Mouse (Mus musculus): ENCODE measurements around the gene Synj2. TPM values are rescaled to one million over a fixed set of nuclear protein-coding genes. Genes with fewer than 3 reads are reported as not detected.

Synj2 gene
- polyA plus RNA-seq, 1 experiment from 2014 or later = 3.2 TPM

- no peaks in the 10 kb centered on the region for H3K36me3 ChIP-seq (ENCODE audit: control insufficient read depth, insufficient read depth, low read length)
- peaks cover 39% of the 10 kb centered on the region for H3K4me1 ChIP-seq (replicated peaks; ENCODE audit: control insufficient read depth, insufficient read depth, low read length)
- H3K27ac ChIP-seq (ENCODE audit: low read length) = peak overlapping the region; percentile 68
- whole genome bisulfite sequencing = 43% methylated on average over 20 of the region's 20 CpGs
- H3K27me3 ChIP-seq (ENCODE audit: control insufficient read depth, insufficient read depth, low read depth, low read length) = no peaks in the 10 kb centered on the region
- H3K4me3 ChIP-seq (ENCODE audit: low read length) = peak overlapping the region; percentile 2; the same call in 1 of the 2 replicates
- peak overlapping the region; percentile 43; the same call in 1 of the 2 replicates for H3K9ac ChIP-seq (ENCODE audit: low read length)
- ATAC-seq (ENCODE audit: low read depth) = peak; percentile 32; the same call in 1 of the 2 replicates
- no peaks in the 10 kb centered on the region for H3K9me3 ChIP-seq (ENCODE audit: control insufficient read depth, low read length)
- H3K4me2 ChIP-seq (ENCODE audit: low read depth, low read length) = peak overlapping the region; percentile 49
Measured at GRCm38 (mm10) chr17:5976221-5977055, 35.4 kb downstream of the Synj2 start.

GRCm38 (mm10) chr17:5977056-5977920, 36.2 kb downstream of the Synj2 start:
- ATAC-seq (ENCODE audit: low read depth) = peak; percentile 27
- Histone ChIP-seq H3K4me1 (replicated peaks; ENCODE audit: control insufficient read depth, insufficient read depth, low read length) (peaks cover 39% of the 10 kb centered on the region), H3K27ac (ENCODE audit: low read length) (peak overlapping the region; percentile 68), H3K9ac (ENCODE audit: low read length) (no peak overlapping the region), H3K4me2 (ENCODE audit: low read depth, low read length) (peak overlapping the region; percentile 49), H3K27me3 (ENCODE audit: control insufficient read depth, insufficient read depth, low read depth, low read length) (no peaks in the 10 kb centered on the region), H3K4me3 (ENCODE audit: low read length) (peak overlapping the region; percentile 2; the same call in 1 of the 2 replicates), H3K36me3 (ENCODE audit: control insufficient read depth, insufficient read depth, low read length) (no peaks in the 10 kb centered on the region), H3K9me3 (ENCODE audit: control insufficient read depth, low read length) (no peaks in the 10 kb centered on the region)
- 50% methylated on average over 16 of the region's 16 CpGs for WGBS

- Histone ChIP-seq H3K9me3 (ENCODE audit: control insufficient read depth, low read length) (no peaks in the 10 kb centered on the region), H3K4me2 (ENCODE audit: low read depth, low read length) (no peak overlapping the region), H3K4me1 (replicated peaks; ENCODE audit: control insufficient read depth, insufficient read depth, low read length) (peaks cover 39% of the 10 kb centered on the region), H3K27me3 (ENCODE audit: control insufficient read depth, insufficient read depth, low read depth, low read length) (no peaks in the 10 kb centered on the region), H3K4me3 (ENCODE audit: low read length) (no peak overlapping the region), H3K9ac (ENCODE audit: low read length) (peak overlapping the region; percentile 13; the same call in 1 of the 2 replicates), H3K36me3 (ENCODE audit: control insufficient read depth, insufficient read depth, low read length) (no peaks in the 10 kb centered on the region), H3K27ac (ENCODE audit: low read length) (peak overlapping the region; percentile 1)
- 62% methylated on average over 8 of the region's 8 CpGs for WGBS
- ATAC-seq (ENCODE audit: low read depth) = no peak
Measured at GRCm38 (mm10) chr17:5977921-5978504, 36.9 kb downstream of the Synj2 start.

GRCm38 (mm10) chr17:5978505-5979077, 37.5 kb downstream of the Synj2 start:
- Histone ChIP-seq H3K4me1 (replicated peaks; ENCODE audit: control insufficient read depth, insufficient read depth, low read length) (peaks cover 39% of the 10 kb centered on the region), H3K4me2 (ENCODE audit: low read depth, low read length) (no peak overlapping the region), H3K9ac (ENCODE audit: low read length) (peak overlapping the region; percentile 13; the same call in 1 of the 2 replicates), H3K9me3 (ENCODE audit: control insufficient read depth, low read length) (no peaks in the 10 kb centered on the region), H3K27me3 (ENCODE audit: control insufficient read depth, insufficient read depth, low read depth, low read length) (no peaks in the 10 kb centered on the region), H3K27ac (ENCODE audit: low read length) (peak overlapping the region; percentile 1), H3K36me3 (ENCODE audit: control insufficient read depth, insufficient read depth, low read length) (no peaks in the 10 kb centered on the region), H3K4me3 (ENCODE audit: low read length) (no peak overlapping the region)
- ATAC-seq (ENCODE audit: low read depth) = no peak
- 46% methylated on average over 10 of the region's 10 CpGs for WGBS

GRCm38 (mm10) chr17:5980860-5981259, 39.8 kb downstream of the Synj2 start:
- Histone ChIP-seq H3K9me3 (ENCODE audit: control insufficient read depth, low read length) (no peaks in the 10 kb centered on the region), H3K4me1 (replicated peaks; ENCODE audit: control insufficient read depth, insufficient read depth, low read length) (peaks cover 30% of the 10 kb centered on the region), H3K9ac (ENCODE audit: low read length) (no peak overlapping the region), H3K4me3 (ENCODE audit: low read length) (no peak overlapping the region), H3K4me2 (ENCODE audit: low read depth, low read length) (no peak overlapping the region), H3K27me3 (ENCODE audit: control insufficient read depth, insufficient read depth, low read depth, low read length) (no peaks in the 10 kb centered on the region), H3K36me3 (ENCODE audit: control insufficient read depth, insufficient read depth, low read length) (no peaks in the 10 kb centered on the region), H3K27ac (ENCODE audit: low read length) (no peak overlapping the region)
- no peak for ATAC-seq (ENCODE audit: low read depth)
- 34% methylated on average over 6 of the region's 6 CpGs for WGBS

- Histone ChIP-seq H3K9me3 (ENCODE audit: control insufficient read depth, low read length) (no peaks in the 10 kb centered on the region), H3K36me3 (ENCODE audit: control insufficient read depth, insufficient read depth, low read length) (no peaks in the 10 kb centered on the region), H3K4me3 (ENCODE audit: low read length) (no peak overlapping the region), H3K27ac (ENCODE audit: low read length) (no peak overlapping the region), H3K9ac (ENCODE audit: low read length) (no peak overlapping the region), H3K4me1 (replicated peaks; ENCODE audit: control insufficient read depth, insufficient read depth, low read length) (peaks cover 17% of the 10 kb centered on the region), H3K27me3 (ENCODE audit: control insufficient read depth, insufficient read depth, low read depth, low read length) (no peaks in the 10 kb centered on the region), H3K4me2 (ENCODE audit: low read depth, low read length) (no peak overlapping the region)
- ATAC-seq (ENCODE audit: low read depth) = no peak
- WGBS = 84% methylated on average over 6 of the region's 6 CpGs
Measured at GRCm38 (mm10) chr17:5983150-5983549, 42.1 kb downstream of the Synj2 start.

GRCm38 (mm10) chr17:5983901-5984300, 42.8 kb downstream of the Synj2 start:
- Histone ChIP-seq H3K4me1 (replicated peaks; ENCODE audit: control insufficient read depth, insufficient read depth, low read length) (peaks cover 9% of the 10 kb centered on the region; the same call in 1 of the 2 replicates), H3K4me3 (ENCODE audit: low read length) (no peak overlapping the region), H3K36me3 (ENCODE audit: control insufficient read depth, insufficient read depth, low read length) (no peaks in the 10 kb centered on the region), H3K4me2 (ENCODE audit: low read depth, low read length) (no peak overlapping the region), H3K9me3 (ENCODE audit: control insufficient read depth, low read length) (no peaks in the 10 kb centered on the region), H3K27me3 (ENCODE audit: control insufficient read depth, insufficient read depth, low read depth, low read length) (no peaks in the 10 kb centered on the region), H3K9ac (ENCODE audit: low read length) (no peak overlapping the region), H3K27ac (ENCODE audit: low read length) (no peak overlapping the region)
- no peak for ATAC-seq (ENCODE audit: low read depth)
- WGBS = 83% methylated on average over 6 of the region's 6 CpGs

GRCm38 (mm10) chr17:5984700-5985231, 43.7 kb downstream of the Synj2 start:
- Histone ChIP-seq H3K9ac (ENCODE audit: low read length) (no peak overlapping the region), H3K4me2 (ENCODE audit: low read depth, low read length) (no peak overlapping the region), H3K4me1 (replicated peaks; ENCODE audit: control insufficient read depth, insufficient read depth, low read length) (peaks cover 8% of the 10 kb centered on the region; the same call in 1 of the 2 replicates), H3K27ac (ENCODE audit: low read length) (no peak overlapping the region), H3K27me3 (ENCODE audit: control insufficient read depth, insufficient read depth, low read depth, low read length) (no peaks in the 10 kb centered on the region), H3K36me3 (ENCODE audit: control insufficient read depth, insufficient read depth, low read length) (no peaks in the 10 kb centered on the region), H3K9me3 (ENCODE audit: control insufficient read depth, low read length) (no peaks in the 10 kb centered on the region), H3K4me3 (ENCODE audit: low read length) (no peak overlapping the region)
- WGBS = 65% methylated on average over 12 of the region's 13 CpGs
- no peak for ATAC-seq (ENCODE audit: low read depth)
